Mouse (Mus musculus) liver, embryonic 14.5 days (tissue): Measurements from ENCODE around the gene Auts2. TPM values are rescaled to one million over a fixed set of nuclear protein-coding genes. Genes with fewer than 3 reads are reported as not detected.

Experiments used
- ATAC-seq: fragments of 200-750 bp; cut with Nextera tagmentation; 2 replicates; pipeline ENCODE4 v1.8.0; 2017; ENCODE audit warnings: moderate number of reproducible peaks, mild to moderate bottlenecking, moderate library complexity; ENCODE audit not compliant: insufficient read depth
- DNase-seq, 3 experiments: peaks; one replicate each; pipeline ENCODE4 v3.0.0-alpha.2; 2012 to 2013; ENCODE audit warnings: low read depth in 3 of 3, low spot score in 3 of 3
- H3K27ac ChIP-seq: fragments of 300-500 bp; sonication (generic); 2 replicates; pipeline ENCODE4 v1.5.1; 2014; ENCODE audit warnings: moderate library complexity, mild to moderate bottlenecking, control low read depth, inconsistent platforms
- H3K27me3 ChIP-seq: fragments of 300-500 bp; sonication (generic); 2 replicates; pipeline ENCODE4 v1.6.1; 2014; ENCODE audit warnings: mild to moderate bottlenecking, low read length, moderate library complexity; ENCODE audit not compliant: control insufficient read depth, insufficient read depth
- H3K36me3 ChIP-seq: fragments of 300-500 bp; sonication (generic); replicated peaks from 2 replicates; pipeline ENCODE4 v1.6.1; 2014; ENCODE audit warnings: low read depth; ENCODE audit not compliant: control insufficient read depth, insufficient read depth
- H3K4me1 ChIP-seq, 2 experiments: fragments of 200-500 bp in 1 of 2; fragments of 300-500 bp in 1 of 2; sonication (generic) in 1 of 2; replicated peaks; 2 replicates each; pipeline ENCODE4 v1.6.1; 2012 to 2014; ENCODE audit warnings: antibody characterized with exemption in 1 of 2, inconsistent platforms in 1 of 2, low read length in 1 of 2; ENCODE audit not compliant: control insufficient read depth in 2 of 2, insufficient read depth in 2 of 2
- H3K4me2 ChIP-seq: fragments of 300-500 bp; sonication (generic); 2 replicates; pipeline ENCODE4 v1.6.1; 2014; ENCODE audit warnings: low read depth, mild to moderate bottlenecking, control low read depth, moderate library complexity
- H3K4me3 ChIP-seq, 2 experiments: fragments of 200-500 bp in 1 of 2; fragments of 300-500 bp in 1 of 2; sonication (generic) in 1 of 2; 2 replicates each; pipeline ENCODE4 v1.5.1; 2012 to 2014; ENCODE audit warnings: low read depth in 2 of 2, low read length in 2 of 2, mild to moderate bottlenecking in 2 of 2, control low read depth in 1 of 2, inconsistent platforms in 1 of 2, moderate library complexity in 1 of 2; ENCODE audit not compliant: insufficient read depth in 1 of 2
- H3K9ac ChIP-seq: fragments of 300-500 bp; sonication (generic); replicated peaks from 2 replicates; pipeline ENCODE4 v1.6.1; 2014; ENCODE audit warnings: mild to moderate bottlenecking, control low read depth, moderate library complexity
- H3K9me3 ChIP-seq: fragments of 300-500 bp; sonication (generic); 2 replicates; pipeline ENCODE4 v1.6.1; 2016; ENCODE audit warnings: low read length, mixed read lengths; ENCODE audit not compliant: control insufficient read depth
- CTCF ChIP-seq: IDR thresholded peaks from 2 replicates; pipeline ENCODE4 v1.5.1; 2016; ENCODE audit warnings: antibody characterized with exemption, low read depth, control low read depth
- EP300 ChIP-seq: IDR thresholded peaks from 2 replicates; pipeline ENCODE4 v1.6.1; 2016; ENCODE audit warnings: antibody characterized with exemption, low read depth
- WGBS: fragments of 180-500 bp; shearing (Covaris S2); extraction: QIAGEN DNeasy Blood & Tissue Kit; methylation state at CpG from one replicate; pipeline ENCODE4 v1.1.7; 2014; ENCODE audit not compliant: insufficient replicate concordance; 5-methylcytosine and 5-hydroxymethylcytosine counted together
- polyA plus RNA-seq, 2 experiments: library from polyadenylated mRNA; depleted of rRNA in 1 of 2; stranded (reverse) in 1 of 2; unstranded in 1 of 2; fragments of >200 nt; fragmentation: Nextera tagmentation in 1 of 2; extraction: Ambion mirVana in 1 of 2; gene quantifications; 2 replicates each; pipeline versions ENCODE4 v1.2.1 to v1.2.3; 2012 to 2014

Auts2 gene
- polyA plus RNA-seq, 2 experiments: 0.77 to 1.6 TPM

- Histone ChIP-seq H3K4me3 (no peak overlapping the region), H3K9ac (no peak overlapping the region), H3K4me1 (no peaks in the 10 kb centered on the region), H3K36me3 (no peaks in the 10 kb centered on the region), H3K27ac (no peak overlapping the region), H3K4me2 (no peak overlapping the region), H3K27me3 (no peaks in the 10 kb centered on the region), H3K9me3 (no peaks in the 10 kb centered on the region)
- DNase-seq (no peak), ATAC-seq (no peak)
- TF ChIP-seq EP300 (no peak), CTCF (no peak)
- 73% methylated on average over 6 of the region's 6 CpGs for WGBS
These were observed 977.1 kb downstream of the Auts2 start for GRCm38 (mm10) chr5:131566032-131566431.

- Histone ChIP-seq H3K36me3 (no peaks in the 10 kb centered on the region), H3K27me3 (no peaks in the 10 kb centered on the region), H3K4me2 (no peak overlapping the region), H3K9me3 (no peaks in the 10 kb centered on the region), H3K9ac (no peak overlapping the region), H3K4me1 (no peaks in the 10 kb centered on the region), H3K27ac (no peak overlapping the region), H3K4me3 (no peak overlapping the region)
- TF ChIP-seq CTCF (no peak), EP300 (no peak)
- ATAC-seq (no peak), DNase-seq (no peak)
- WGBS: 68% methylated on average over 5 of the region's 5 CpGs
These were observed 979.4 kb downstream of the Auts2 start for GRCm38 (mm10) chr5:131563630-131564252.

- no peak overlapping the region for H3K27ac ChIP-seq
- no peaks in the 10 kb centered on the region for H3K36me3 ChIP-seq
- H3K27me3 ChIP-seq: no peaks in the 10 kb centered on the region
- no peaks in the 10 kb centered on the region for H3K4me1 ChIP-seq
- TF ChIP-seq CTCF (no peak), EP300 (no peak)
- H3K9ac ChIP-seq: no peak overlapping the region
- ATAC-seq (no peak), DNase-seq (no peak)
- no peaks in the 10 kb centered on the region for H3K9me3 ChIP-seq
- no peak overlapping the region for H3K4me3 ChIP-seq
- H3K4me2 ChIP-seq: no peak overlapping the region
- WGBS: 55% methylated on average over 5 of the region's 5 CpGs
These were observed 982.2 kb downstream of the Auts2 start for GRCm38 (mm10) chr5:131560773-131561560.

GRCm38 (mm10) chr5:131558403-131559174 is 984.6 kb downstream of the Auts2 start:
- 31% methylated on average over 8 of the region's 8 CpGs for WGBS
- H3K27ac ChIP-seq: no peak overlapping the region
- H3K27me3 ChIP-seq: no peaks in the 10 kb centered on the region
- no peak overlapping the region for H3K4me3 ChIP-seq
- DNase-seq (no peak), ATAC-seq (no peak)
- H3K9me3 ChIP-seq: no peaks in the 10 kb centered on the region
- no peak for TF ChIP-seq EP300
- no peak for TF ChIP-seq CTCF
- H3K4me1 ChIP-seq: no peaks in the 10 kb centered on the region
- H3K4me2 ChIP-seq: no peak overlapping the region
- no peaks in the 10 kb centered on the region for H3K36me3 ChIP-seq
- no peak overlapping the region for H3K9ac ChIP-seq
